9 mouse cellular contexts compared by ENCODE assay signal in genomic region chr1:187137426-187137825, GRCm38 (mm10).
DNase-seq lines count a peak whose midpoint lies in the region; ATAC-seq and TF ChIP-seq lines count a peak whose summit lies in the region.
"Had no signal": no experiment of that assay in that cellular context is flagged by ENCODE, and none has a peak within 500 bp of the region (broad histone marks: within the 10 kb centered on the region; RNA-seq: fewer than 3 reads in every experiment).

No protein-coding gene starts in this region.

- 47% methylated on average over 6 of the region's 6 CpGs for WGBS in hindbrain, embryonic 10.5 days
- WGBS in hindbrain, embryonic 13.5 days: 40% methylated on average over 6 of the region's 6 CpGs

- H3K4me2 ChIP-seq in hindbrain, embryonic 13.5 days: no peak overlapping the region
- H3K4me2 ChIP-seq: limb, embryonic 15.5 days had no signal

- H3K4me3 ChIP-seq in hindbrain, embryonic 10.5 days: no peak overlapping the region
- no peak overlapping the region for H3K4me3 ChIP-seq in hindbrain, embryonic 13.5 days
- no peak overlapping the region for H3K4me3 ChIP-seq in layer of hippocampus, adult 2 months
- H3K4me3 ChIP-seq: limb, embryonic 15.5 days had no signal

- H3K9ac ChIP-seq in hindbrain, embryonic 13.5 days: no peak overlapping the region
- H3K9ac ChIP-seq: limb, embryonic 15.5 days had no signal

- no peak overlapping the region for H3K27ac ChIP-seq in hindbrain, embryonic 10.5 days
- no peak overlapping the region for H3K27ac ChIP-seq in hindbrain, embryonic 13.5 days
- no peak overlapping the region for H3K27ac ChIP-seq in layer of hippocampus, adult 2 months
- H3K27ac ChIP-seq: limb, embryonic 15.5 days had no signal

- peak; percentile 97 for TF ChIP-seq CTCF in layer of hippocampus, adult 2 months (conservative IDR thresholded peaks at IDR 0.05)

- H3K4me1 ChIP-seq in hindbrain, embryonic 10.5 days (replicated peaks): no peaks in the 10 kb centered on the region; the same call in 1 of the 2 replicates
- no peaks in the 10 kb centered on the region for H3K4me1 ChIP-seq in hindbrain, embryonic 13.5 days (replicated peaks)
- H3K4me1 ChIP-seq: limb, embryonic 15.5 days had no signal

- no peaks in the 10 kb centered on the region for H3K36me3 ChIP-seq in hindbrain, embryonic 10.5 days
- H3K36me3 ChIP-seq in hindbrain, embryonic 13.5 days: no peaks in the 10 kb centered on the region
- H3K36me3 ChIP-seq: limb, embryonic 15.5 days had no signal

- peak; percentile 47 for DNase-seq in hindbrain, embryonic 10.5 days (ENCODE audit: low spot score)
- peak; percentile 73 for DNase-seq in R1 (ENCODE audit: low read depth, low spot score)
- DNase-seq in cerebellum, postnatal 14 days: peak; percentile 77 to 79
- peak; percentile 46 to 63 for DNase-seq in layer of hippocampus, adult 2 months (ENCODE audit: low spot score in 2 of 2)
- DNase-seq in thymus, postnatal 25 days: peak; percentile 7

- ATAC-seq in hindbrain, embryonic 13.5 days (ENCODE audit: low FRiP score): no peak
- ATAC-seq in granulocyte monocyte progenitor cell, adult 5-6 weeks (replicated peaks; ENCODE audit: poor library complexity, severe bottlenecking): peak; percentile 82
- peak; percentile 94 for ATAC-seq in megakaryocyte progenitor cell, adult 5-6 weeks (replicated peaks; ENCODE audit: poor library complexity)

- H3K9me3 ChIP-seq in hindbrain, embryonic 10.5 days: no peaks in the 10 kb centered on the region
- H3K9me3 ChIP-seq in hindbrain, embryonic 13.5 days: no peaks in the 10 kb centered on the region
- H3K9me3 ChIP-seq: limb, embryonic 15.5 days had no signal

- H3K27me3 ChIP-seq in hindbrain, embryonic 10.5 days (ENCODE audit: insufficient read depth, poor library complexity, severe bottlenecking): no peaks in the 10 kb centered on the region
- no peaks in the 10 kb centered on the region for H3K27me3 ChIP-seq in hindbrain, embryonic 13.5 days

Comparison
In these comparisons a context has a peak if more than half of its experiments do, and no peak if none do; other contexts are left out.
1. DNase-seq: peak in every context shown above with its lines; median percentile 78 in cerebellum, postnatal 14 days; 73 in R1; 54 in layer of hippocampus, adult 2 months; 47 in hindbrain, embryonic 10.5 days; 7 in thymus, postnatal 25 days.